In genomic region chr19:47137771-47138421, GRCm38 (mm10) we compare ENCODE assay signal across 8 mouse cellular contexts. TPM values are rescaled to one million over a fixed set of nuclear protein-coding genes. Genes with fewer than 3 reads are reported as not detected.
DNase-seq lines count a peak whose midpoint lies in the region; ATAC-seq and TF ChIP-seq lines count a peak whose summit lies in the region.

TSS of gene Calhm2 (minus strand) at chr19:47138294.

- peak within 1 kb of the TSS; percentile 69 for H3K9ac ChIP-seq in kidney, postnatal 0 days (ENCODE audit: low read depth, low read length)
- peak within 1 kb of the TSS; percentile 39; the same call in 1 of the 2 replicates for H3K9ac ChIP-seq in liver, embryonic 16.5 days (ENCODE audit: low read depth, low read length)
- peak within 1 kb of the TSS; percentile 48 for H3K9ac ChIP-seq in neural tube, embryonic 12.5 days

- H3K4me3 ChIP-seq in embryonic facial prominence, embryonic 10.5 days, result peak within 1 kb of the TSS; percentile 55
- H3K4me3 ChIP-seq in heart, embryonic 10.5 days, result peak within 1 kb of the TSS; percentile 60
- peak within 1 kb of the TSS; percentile 42 for H3K4me3 ChIP-seq in kidney, postnatal 0 days (replicated peaks; ENCODE audit: low read depth, low read length)
- H3K4me3 ChIP-seq in liver, embryonic 16.5 days (ENCODE audit: low read depth, low read length), result peak within 1 kb of the TSS; percentile 48
- H3K4me3 ChIP-seq in neural tube, embryonic 12.5 days, result peak within 1 kb of the TSS; percentile 32
- peak within 1 kb of the TSS; percentile 75 for H3K4me3 ChIP-seq in thymus, adult 2 months (ENCODE audit: control insufficient read depth, insufficient read depth, low read length)

- peaks cover 38% of the 10 kb centered on the region for H3K4me1 ChIP-seq in embryonic facial prominence, embryonic 10.5 days
- H3K4me1 ChIP-seq in heart, embryonic 10.5 days, result peaks cover 37% of the 10 kb centered on the region
- peaks cover 9% of the 10 kb centered on the region; the same call in 1 of the 2 replicates for H3K4me1 ChIP-seq in kidney, postnatal 0 days (replicated peaks; ENCODE audit: insufficient read depth, low read length)
- H3K4me1 ChIP-seq in liver, embryonic 16.5 days (ENCODE audit: control insufficient read depth, low read depth, low read length), result peaks cover 6% of the 10 kb centered on the region
- peaks cover 16% of the 10 kb centered on the region; the same call in 1 of the 2 replicates for H3K4me1 ChIP-seq in neural tube, embryonic 12.5 days
- H3K4me1 ChIP-seq in thymus, adult 2 months (replicated peaks; ENCODE audit: control insufficient read depth, insufficient read depth, low read length), result peaks cover 35% of the 10 kb centered on the region

- DNase-seq in ovary, postnatal 10 days (ENCODE audit: low spot score), result peak; percentile 49
- no peak for DNase-seq in ovary, adult 18-20 months (ENCODE audit: low spot score)
- DNase-seq in embryonic facial prominence, embryonic 10.5 days (ENCODE audit: low spot score), result peak; percentile 63
- DNase-seq in heart, embryonic 10.5 days (ENCODE audit: low spot score), result peak; percentile 80
- peak; percentile 86 for DNase-seq in kidney, postnatal 0 days (ENCODE audit: low spot score)
- DNase-seq in thymus, adult 2 months, result peak; percentile 56

- 7% methylated on average over 28 of the region's 28 CpGs for WGBS in embryonic facial prominence, embryonic 10.5 days
- 2% methylated on average over 28 of the region's 28 CpGs for WGBS in heart, embryonic 10.5 days
- 5% methylated on average over 28 of the region's 28 CpGs for WGBS in kidney, postnatal 0 days
- 4% methylated on average over 28 of the region's 28 CpGs for WGBS in liver, embryonic 16.5 days (ENCODE audit: insufficient replicate concordance)
- 11% methylated on average over 28 of the region's 28 CpGs for WGBS in neural tube, embryonic 12.5 days
- under 1% methylated on average over 28 of the region's 28 CpGs for WGBS in thymus, adult 2 months

- no peaks in the 10 kb centered on the region for H3K9me3 ChIP-seq in embryonic facial prominence, embryonic 10.5 days
- H3K9me3 ChIP-seq in heart, embryonic 10.5 days, result no peaks in the 10 kb centered on the region
- no peaks in the 10 kb centered on the region for H3K9me3 ChIP-seq in kidney, postnatal 0 days (replicated peaks; ENCODE audit: low read length)
- H3K9me3 ChIP-seq in liver, embryonic 16.5 days (replicated peaks; ENCODE audit: control insufficient read depth, low read length), result no peaks in the 10 kb centered on the region
- no peaks in the 10 kb centered on the region for H3K9me3 ChIP-seq in neural tube, embryonic 12.5 days

- no peak for TF ChIP-seq CTCF in kidney, postnatal 0 days (IDR thresholded peaks at IDR 0.05; ENCODE audit: low read depth)
- TF ChIP-seq CTCF in thymus, adult 2 months (IDR thresholded peaks at IDR 0.05; ENCODE audit: borderline replicate concordance, control insufficient read depth, extremely low read depth, insufficient read depth, low read length, poor library complexity), result no peak

- H3K4me2 ChIP-seq in kidney, postnatal 0 days (ENCODE audit: low read length), result peak within 1 kb of the TSS; percentile 66
- peak within 1 kb of the TSS; percentile 43 for H3K4me2 ChIP-seq in liver, embryonic 16.5 days (ENCODE audit: low read depth, low read length)
- peak within 1 kb of the TSS; percentile 53 for H3K4me2 ChIP-seq in neural tube, embryonic 12.5 days (replicated peaks)

- peaks cover 22% of the 10 kb centered on the region for H3K36me3 ChIP-seq in embryonic facial prominence, embryonic 10.5 days (replicated peaks)
- peaks cover 27% of the 10 kb centered on the region for H3K36me3 ChIP-seq in heart, embryonic 10.5 days
- H3K36me3 ChIP-seq in kidney, postnatal 0 days (ENCODE audit: insufficient read depth, low read length), result no peaks in the 10 kb centered on the region
- H3K36me3 ChIP-seq in liver, embryonic 16.5 days (ENCODE audit: control insufficient read depth, insufficient read depth), result no peaks in the 10 kb centered on the region
- H3K36me3 ChIP-seq in neural tube, embryonic 12.5 days, result peaks cover 9% of the 10 kb centered on the region
- H3K36me3 ChIP-seq in thymus, adult 2 months (ENCODE audit: control insufficient read depth, insufficient read depth, low read length), result no peaks in the 10 kb centered on the region

- peaks cover 33% of the 10 kb centered on the region for H3K27me3 ChIP-seq in embryonic facial prominence, embryonic 10.5 days (replicated peaks; ENCODE audit: low read depth, poor library complexity, severe bottlenecking)
- H3K27me3 ChIP-seq in heart, embryonic 10.5 days (ENCODE audit: insufficient read depth, poor library complexity, severe bottlenecking), result peaks cover 25% of the 10 kb centered on the region
- H3K27me3 ChIP-seq in kidney, postnatal 0 days (ENCODE audit: insufficient read depth, low read length), result no peaks in the 10 kb centered on the region
- peaks cover 3% of the 10 kb centered on the region for H3K27me3 ChIP-seq in liver, embryonic 16.5 days (ENCODE audit: control insufficient read depth, insufficient read depth, low read depth, low read length)
- H3K27me3 ChIP-seq in neural tube, embryonic 12.5 days (replicated peaks), result peaks cover 11% of the 10 kb centered on the region; the same call in 1 of the 2 replicates
- H3K27me3 ChIP-seq in thymus, adult 2 months (ENCODE audit: control insufficient read depth, insufficient read depth, low read length), result no peaks in the 10 kb centered on the region

- ATAC-seq in kidney, postnatal 0 days (replicated peaks; ENCODE audit: low FRiP score, low read depth), result peak; percentile 52
- ATAC-seq in liver, embryonic 16.5 days (ENCODE audit: low read depth), result 0 out of 2 replicates have a peak, but pooled peaks have one; percentile 5
- no peak for ATAC-seq in neural tube, embryonic 12.5 days (ENCODE audit: low FRiP score, low read depth)

- H3K27ac ChIP-seq in embryonic facial prominence, embryonic 10.5 days (replicated peaks), result peak within 1 kb of the TSS; percentile 81
- peak within 1 kb of the TSS; percentile 93 for H3K27ac ChIP-seq in heart, embryonic 10.5 days
- H3K27ac ChIP-seq in kidney, postnatal 0 days, result peak within 1 kb of the TSS; percentile 80
- H3K27ac ChIP-seq in liver, embryonic 16.5 days (ENCODE audit: low read length), result peak within 1 kb of the TSS; percentile 72
- no peak within 1 kb of the TSS; the same call in 1 of the 2 replicates for H3K27ac ChIP-seq in neural tube, embryonic 12.5 days
- peak within 1 kb of the TSS; percentile 7; the same call in 1 of the 2 replicates for H3K27ac ChIP-seq in thymus, adult 2 months (ENCODE audit: control insufficient read depth, insufficient read depth, low read length)

- TF ChIP-seq POLR2A in thymus, adult 2 months (IDR thresholded peaks at IDR 0.05; ENCODE audit: control insufficient read depth, extremely low read depth, insufficient read depth, low read length, poor library complexity), result no peak

RNA-seq across cellular contexts. Expression of gene Calhm2, which starts in this region (rescaled TPM):
- polyA plus RNA-seq in embryonic facial prominence, embryonic 10.5 days (2016; fragmentation: Nextera tagmentation; extraction: Ambion mirVana), result 2.8 TPM in 2 replicates
- 3.8 and 5.5 TPM in 2 replicates for polyA plus RNA-seq in heart, embryonic 10.5 days (2016; fragmentation: Nextera tagmentation; extraction: Ambion mirVana)
- 5.4 and 5.9 TPM in 2 replicates for polyA plus RNA-seq in kidney, postnatal 0 days (2015; fragmentation: Nextera tagmentation; extraction: Ambion mirVana)
- polyA plus RNA-seq in liver, embryonic 16.5 days (2015; fragmentation: Nextera tagmentation; extraction: Ambion mirVana), result 1.9 and 2.0 TPM in 2 replicates
- polyA plus RNA-seq in neural tube, embryonic 12.5 days (2016; fragmentation: Nextera tagmentation; extraction: Ambion mirVana), result 1.9 and 2.0 TPM in 2 replicates
- polyA plus RNA-seq in thymus, adult 2 months (2012; rRNA removed), result 16.3 and 17.2 TPM in 2 replicates
